Mouse (Mus musculus): ENCODE measurements around the gene Grm5.

Grm5 gene

DNA sequence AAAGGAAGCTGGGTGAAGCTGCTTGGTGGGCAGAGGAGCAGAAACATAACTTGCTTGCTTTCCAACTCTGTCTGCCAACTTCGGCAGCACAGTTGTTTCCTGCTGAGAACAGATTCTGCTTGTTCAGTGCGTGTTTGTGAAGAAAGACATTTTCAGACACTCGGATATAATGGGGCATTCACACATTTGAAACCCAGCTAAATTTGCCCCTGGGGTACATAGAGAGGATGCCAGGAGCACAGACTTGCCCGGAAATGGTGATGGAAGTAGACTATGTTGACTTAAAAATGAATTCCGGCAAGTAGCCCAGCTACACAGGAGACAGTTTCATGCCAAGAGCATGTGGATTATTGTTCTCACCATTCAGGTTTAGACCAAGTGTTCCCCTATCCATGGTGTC lies 342.0 kb downstream of the Grm5 start:
- peak; percentile 55 for DNase-seq

GRCm38 (mm10) chr7:87937415-87937814 lies 353.4 kb downstream of the Grm5 start:
- DNase-seq: no peak

DNA sequence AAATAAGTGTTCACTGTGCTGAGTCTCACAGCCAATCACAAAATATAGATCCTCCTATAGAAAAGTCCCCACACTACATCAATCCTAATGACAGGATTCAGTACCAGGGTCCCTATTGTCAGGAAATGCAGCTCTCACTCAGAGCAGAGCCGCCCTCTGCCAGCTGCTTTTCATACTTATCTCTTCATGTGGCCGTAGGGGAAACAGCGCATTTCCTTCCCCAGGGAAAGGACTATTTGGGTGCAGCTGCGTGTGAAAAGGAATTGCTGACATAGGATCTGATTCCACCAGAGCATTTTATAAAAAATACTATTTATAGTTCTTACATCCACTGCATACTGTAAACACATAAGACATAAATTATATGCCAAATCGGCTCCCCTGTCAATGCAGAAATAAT lies 354.3 kb downstream of the Grm5 start:
- no peak for DNase-seq

- peak; percentile 34 for DNase-seq
These were observed 366.2 kb downstream of the Grm5 start for GRCm38 (mm10) chr7:87950205-87950604.

DNA sequence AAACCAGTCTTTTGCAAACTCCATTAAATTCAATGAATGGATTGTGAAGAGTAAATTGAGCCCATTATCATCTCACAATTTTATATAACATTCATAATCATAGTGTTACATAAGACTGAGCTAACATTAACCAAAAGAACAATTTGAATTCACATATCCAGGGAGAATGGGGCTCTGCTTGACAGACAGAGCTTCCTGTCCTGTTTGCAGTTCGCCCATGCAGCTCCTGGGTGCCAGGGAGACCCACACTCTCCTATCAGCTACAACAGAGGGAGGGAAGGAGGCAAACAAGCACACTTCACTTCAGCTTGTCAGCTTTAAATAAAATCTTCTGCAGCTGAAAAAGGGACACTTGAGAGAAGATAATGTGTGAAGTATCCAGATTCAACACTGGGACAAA lies 389.2 kb downstream of the Grm5 start:
- peak; percentile 22 for DNase-seq

DNA sequence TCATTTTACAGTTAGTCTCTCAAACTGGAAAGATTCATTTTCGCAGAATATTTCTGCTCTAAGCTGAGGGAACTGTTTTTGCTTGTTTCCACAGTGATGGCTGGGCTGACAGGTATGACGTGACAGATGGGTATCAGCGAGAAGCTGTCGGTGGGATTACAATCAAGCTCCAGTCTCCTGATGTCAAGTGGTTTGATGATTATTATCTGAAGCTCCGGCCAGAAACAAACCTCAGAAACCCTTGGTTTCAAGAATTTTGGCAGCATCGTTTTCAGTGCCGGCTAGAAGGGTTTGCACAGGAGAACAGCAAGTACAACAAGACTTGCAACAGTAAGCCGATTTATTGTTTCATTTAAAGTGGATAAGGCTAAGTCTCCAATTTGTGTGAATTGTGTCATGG lies 391.1 kb downstream of the Grm5 start:
- no peak for DNase-seq

- DNase-seq: no peak
These were observed 399.5 kb downstream of the Grm5 start for GRCm38 (mm10) chr7:87983494-87983893.

DNA sequence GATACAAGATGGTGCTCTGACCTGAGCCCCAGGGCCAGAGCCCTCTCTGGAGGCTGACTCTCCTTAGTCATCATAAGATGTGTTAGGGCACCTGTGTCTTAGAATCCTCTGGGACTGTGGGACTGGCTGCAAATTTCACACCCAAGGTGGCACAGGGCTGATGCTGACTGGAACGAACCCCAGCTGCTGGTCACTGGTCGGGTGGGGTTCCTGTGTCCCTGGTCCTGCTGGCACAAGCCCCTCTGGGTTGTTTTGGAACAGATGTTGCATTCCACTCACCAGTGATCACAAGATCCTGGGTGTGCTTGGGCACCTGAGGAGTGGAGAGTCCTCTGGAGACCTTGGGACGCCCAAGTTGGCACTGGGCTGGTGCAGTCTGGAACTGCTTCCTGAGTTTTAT lies 430.5 kb downstream of the Grm5 start:
- DNase-seq: no peak

DNA sequence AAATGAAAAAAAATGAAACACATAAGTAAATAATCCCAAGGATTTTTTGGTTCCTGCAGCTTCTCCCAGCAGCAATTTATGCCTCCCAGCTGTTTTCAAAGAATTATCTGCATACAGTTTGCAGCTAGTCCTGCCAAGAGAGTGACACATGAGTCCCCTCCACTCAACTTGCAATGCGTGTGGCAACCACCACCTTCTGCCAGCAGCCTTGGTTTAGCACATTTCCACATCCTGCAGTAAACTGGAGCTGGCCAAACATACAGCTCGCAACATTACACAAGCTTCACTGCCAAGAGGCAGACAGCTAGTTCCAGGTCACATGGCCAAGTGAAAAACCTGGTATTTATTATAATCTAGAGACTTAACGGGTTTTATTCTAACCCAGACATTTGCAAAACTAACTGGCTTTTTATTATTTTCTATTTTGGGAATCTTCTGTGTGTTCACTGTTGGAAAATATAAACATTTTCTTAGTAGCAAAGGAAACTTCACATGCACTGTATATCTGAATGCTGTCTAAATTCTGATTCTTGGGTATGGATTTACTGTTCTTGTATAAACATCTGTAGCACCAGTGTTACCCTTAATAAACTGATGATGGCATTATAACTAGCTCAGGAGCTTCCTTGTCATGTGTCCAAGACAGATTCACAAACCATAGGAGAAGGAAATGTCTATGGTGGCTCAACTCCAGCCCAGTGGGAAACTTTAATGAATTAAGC lies 443.6 kb downstream of the Grm5 start:
- DNase-seq: no peak

DNA sequence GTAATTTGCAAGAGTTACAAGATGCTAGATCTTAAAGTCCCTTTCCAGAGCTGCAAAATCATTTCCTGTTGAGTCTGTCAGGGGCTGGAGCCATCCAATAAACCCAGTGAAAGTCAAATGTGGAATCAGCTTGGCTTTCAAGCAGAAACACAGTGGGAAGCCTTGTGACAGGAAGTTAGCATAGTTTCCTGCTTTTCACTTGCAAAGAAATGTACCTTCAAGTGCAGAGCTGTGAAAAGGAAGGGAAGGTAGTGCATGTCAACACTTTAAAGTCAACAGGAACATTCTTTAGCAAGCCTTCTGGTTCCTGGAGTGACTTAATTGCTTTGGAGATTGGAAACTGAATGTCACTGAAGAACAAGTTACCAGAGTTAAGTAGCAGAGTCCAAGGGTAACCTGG lies 463.4 kb downstream of the Grm5 start:
- DNase-seq: no peak

- DNase-seq: no peak
These were observed 470.4 kb downstream of the Grm5 start for GRCm38 (mm10) chr7:88054224-88054938.

- no peak for DNase-seq
These were observed 472.5 kb downstream of the Grm5 start for GRCm38 (mm10) chr7:88056438-88056837.

DNA sequence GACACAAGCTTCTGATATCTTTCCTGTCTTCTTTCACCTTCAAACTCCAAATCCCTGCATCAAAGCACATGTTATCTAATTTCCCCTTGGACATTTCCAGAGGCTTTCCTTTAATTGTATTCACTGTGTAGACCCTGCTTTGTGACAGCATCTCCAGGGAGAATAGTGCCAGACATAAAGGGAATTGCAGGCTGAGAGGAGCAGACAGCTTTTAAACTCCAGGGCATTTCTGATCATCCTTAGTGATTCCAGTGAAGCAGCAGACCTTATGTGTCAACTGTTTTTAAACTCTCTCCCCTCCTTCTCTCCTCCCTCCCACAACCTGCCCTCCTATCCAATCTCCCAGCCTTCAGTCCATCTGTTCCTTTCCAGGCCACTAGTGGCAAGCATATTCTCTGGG lies 507.1 kb downstream of the Grm5 start:
- DNase-seq: no peak

DNA sequence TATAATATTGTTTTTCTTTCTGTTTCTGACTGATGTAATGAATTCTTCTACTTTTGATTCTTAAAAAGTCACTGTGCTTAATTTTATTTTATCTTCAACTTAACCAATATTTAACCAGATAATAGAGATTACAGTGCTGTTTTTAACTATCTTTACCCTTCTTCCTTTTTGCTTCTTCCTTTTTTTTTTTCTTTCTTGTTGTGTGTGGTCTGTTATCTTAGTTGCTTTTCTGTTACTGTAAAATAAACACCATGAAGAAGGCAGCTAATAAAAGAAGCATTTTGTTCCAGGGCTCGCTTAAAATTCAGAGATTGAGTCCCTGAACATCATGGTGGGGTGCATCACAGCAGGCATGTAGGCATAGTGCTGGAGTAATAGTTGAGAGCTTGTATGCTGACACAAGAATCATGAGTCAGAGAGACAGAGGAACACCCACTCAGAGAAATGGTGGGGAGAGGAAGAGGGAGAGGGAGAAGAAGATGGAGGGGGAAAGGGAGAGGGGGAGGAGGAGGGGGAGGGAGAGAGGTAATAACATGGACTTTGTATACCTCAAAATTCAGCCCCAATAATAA lies 512.7 kb downstream of the Grm5 start:
- DNase-seq: no peak

- peak; percentile 38 for DNase-seq
These were observed 513.7 kb downstream of the Grm5 start for GRCm38 (mm10) chr7:88097715-88098114.

GRCm38 (mm10) chr7:88116724-88117409 lies 532.9 kb downstream of the Grm5 start:
- DNase-seq: no peak

- no peak for DNase-seq
These were observed 544.3 kb downstream of the Grm5 start for GRCm38 (mm10) chr7:88128080-88128848.

DNA sequence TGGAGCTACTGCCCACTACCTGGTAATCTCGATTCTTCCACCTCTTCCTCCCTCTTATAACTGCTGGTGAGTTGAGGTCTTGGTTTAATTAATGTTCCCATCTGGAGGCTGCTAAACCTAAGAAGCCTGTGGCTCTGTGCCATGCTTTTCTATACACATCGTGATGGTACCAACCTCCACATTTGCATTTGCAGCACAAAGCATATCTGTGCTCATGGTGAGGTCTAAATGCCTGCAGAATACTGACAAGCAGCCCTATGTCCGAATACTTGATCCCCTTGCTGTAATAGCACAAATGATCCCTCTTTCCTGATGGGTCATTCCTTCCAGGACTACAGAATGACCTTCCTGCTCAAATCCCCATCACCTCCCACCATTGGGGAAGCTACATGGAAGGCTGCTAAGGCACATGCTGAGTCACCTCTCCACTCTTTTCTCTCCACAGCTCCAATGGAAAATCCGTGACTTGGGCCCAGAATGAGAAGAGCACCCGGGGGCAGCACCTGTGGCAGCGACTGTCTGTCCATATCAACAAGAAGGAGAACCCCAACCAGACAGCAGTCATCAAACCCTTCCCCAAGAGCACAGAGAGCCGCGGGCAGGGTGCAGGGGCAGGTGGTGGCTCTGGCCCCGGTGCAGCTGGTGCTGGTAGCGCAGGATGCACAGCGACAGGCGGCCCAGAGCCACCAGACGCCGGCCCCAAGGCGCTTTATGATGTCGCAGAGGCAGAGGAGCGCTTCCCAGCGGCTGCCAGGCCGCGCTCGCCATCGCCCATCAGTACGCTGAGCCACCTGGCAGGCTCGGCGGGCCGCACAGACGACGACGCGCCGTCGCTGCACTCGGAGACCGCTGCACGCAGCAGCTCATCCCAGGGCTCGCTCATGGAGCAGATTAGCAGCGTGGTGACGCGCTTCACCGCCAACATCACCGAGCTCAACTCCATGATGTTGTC lies 545.8 kb downstream of the Grm5 start:
- peak; percentile 41 for DNase-seq

GRCm38 (mm10) chr7:88130488-88130849 lies 546.5 kb downstream of the Grm5 start:
- no peak for DNase-seq

- DNase-seq: no peak
These were observed 575.7 kb downstream of the Grm5 start for GRCm38 (mm10) chr7:88159542-88160241.

DNA sequence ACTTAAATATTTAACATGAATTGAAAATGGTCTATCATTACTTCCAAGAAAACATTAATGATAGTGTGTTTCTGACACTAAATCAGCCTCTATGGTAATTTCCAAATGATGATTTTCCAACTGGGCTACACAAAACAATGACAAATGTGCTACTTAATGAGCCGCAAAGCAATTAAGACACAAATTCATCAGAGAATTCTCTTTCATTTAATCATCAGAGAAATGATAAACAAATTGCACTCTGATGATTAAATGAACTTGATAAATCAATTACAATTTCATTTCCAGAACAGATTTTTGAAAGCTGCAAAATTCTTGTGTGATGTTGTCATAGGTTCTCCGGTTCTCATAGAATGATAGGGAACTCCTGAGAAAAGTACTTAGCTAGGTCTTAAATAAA lies 577.6 kb downstream of the Grm5 start:
- DNase-seq: no peak
